Mouse (Mus musculus) bone marrow macrophage, adult 2 months (primary cell): Measurements from ENCODE around the gene Mvk.

Experiments
- CTCF ChIP-seq: IDR thresholded peaks from 2 replicates; pipeline ENCODE4 v1.5.1; 2012; ENCODE audit warnings: low read depth, mild to moderate bottlenecking, low read length, moderate library complexity
- POLR2A ChIP-seq: IDR thresholded peaks from 2 replicates; pipeline ENCODE4 v1.6.1; 2012; ENCODE audit warnings: mild to moderate bottlenecking, low read depth, low read length, borderline replicate concordance

- no peak for TF ChIP-seq CTCF
- TF ChIP-seq POLR2A, result no peak
Measured at GRCm38 (mm10) chr5:114509461-114509860, 65.4 kb downstream of the Mvk start.
